ENCODE assay signal across 10 mouse cellular contexts in the genomic region with DNA sequence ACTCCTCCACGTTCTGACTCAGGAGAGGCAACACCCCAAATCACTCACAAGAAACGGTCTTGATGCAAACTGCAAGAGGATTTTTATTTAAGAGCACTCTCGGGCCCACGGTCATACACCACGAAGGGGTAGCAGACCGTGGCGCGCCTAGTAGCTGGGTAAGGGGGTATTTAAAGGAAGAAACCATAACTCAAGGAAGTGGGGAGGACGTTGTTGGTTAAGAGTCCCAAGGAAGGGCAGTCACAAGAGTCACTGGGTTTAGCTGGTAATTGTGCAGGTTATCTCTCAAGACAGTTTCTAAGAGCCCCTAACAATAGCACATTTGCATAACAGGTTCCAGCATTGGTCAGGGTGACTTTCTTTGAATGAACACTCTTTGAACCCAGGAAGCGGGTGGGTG. TPM values are rescaled to one million over a fixed set of nuclear protein-coding genes. Genes with fewer than 3 reads are reported as not detected.
"Had no signal": no experiment of that assay in that cellular context is flagged by ENCODE, and none has a peak within 500 bp of the region (broad histone marks: within the 10 kb centered on the region; RNA-seq: fewer than 3 reads in every experiment).

No protein-coding gene starts in this region.

RNA-seq across cellular contexts. Expression of gene Mettl11b, which starts 6.1 kb away (rescaled TPM):
- total RNA-seq: neutrophil, adult 5-6 weeks had no signal
- polyA plus RNA-seq: neural tube, embryonic 13.5 days; neural tube, embryonic 14.5 days; small intestine, adult 2 months; spleen, adult 2 months; stomach, embryonic 14.5 days; stomach, postnatal 0 days; thymus, adult 2 months; thymus, postnatal 0 days; urinary bladder, adult 2 months had no signal
